Mouse (Mus musculus) megakaryocyte, embryonic 14.5 days (primary cell): ENCODE results near the gene Ckap4.

Source experiments
- FLI1 ChIP-seq: IDR thresholded peaks from 2 replicates; pipeline ENCODE4 v1.6.1; 2012; ENCODE audit warnings: low read length, inconsistent platforms, mixed read lengths
- GATA1 ChIP-seq: IDR thresholded peaks from 3 replicates; pipeline ENCODE4 v1.6.1; 2012; ENCODE audit warnings: mixed read lengths, low read length, inconsistent platforms, borderline replicate concordance

- no peak for TF ChIP-seq GATA1
- no peak for TF ChIP-seq FLI1
Observed at GRCm38 (mm10) chr10:84532911-84533882, 665 bp downstream of the Ckap4 start.
